Mouse (Mus musculus) embryonic facial prominence, embryonic 12.5 days (tissue): Measurements from ENCODE around the gene Xndc1. TPM values are rescaled to one million over a fixed set of nuclear protein-coding genes. Genes with fewer than 3 reads are reported as not detected.

Source experiments
- ATAC-seq: fragments of 200-750 bp; cut with Nextera tagmentation; 2 replicates; pipeline ENCODE4 v1.8.0; 2017; ENCODE audit not compliant: insufficient number of reproducible peaks, insufficient read depth, low FRiP score, low TSS enrichment
- H3K27ac ChIP-seq: fragments of 300-500 bp; sonication (generic); 2 replicates; pipeline ENCODE4 v1.5.1; 2016; ENCODE audit warnings: mild to moderate bottlenecking
- H3K27me3 ChIP-seq: fragments of 300-500 bp; sonication (generic); 2 replicates; pipeline ENCODE4 v1.6.1; 2016; ENCODE audit warnings: mild to moderate bottlenecking, moderate library complexity
- H3K36me3 ChIP-seq: fragments of 300-500 bp; sonication (generic); 2 replicates; pipeline ENCODE4 v1.6.1; 2016; ENCODE audit warnings: mild to moderate bottlenecking
- H3K4me1 ChIP-seq: fragments of 300-500 bp; sonication (generic); 2 replicates; pipeline ENCODE4 v1.6.1; 2016
- H3K4me2 ChIP-seq: fragments of 300-500 bp; sonication (generic); replicated peaks from 2 replicates; pipeline ENCODE4 v1.6.1; 2016; ENCODE audit warnings: mild to moderate bottlenecking, moderate library complexity
- H3K4me3 ChIP-seq: fragments of 300-500 bp; sonication (generic); 2 replicates; pipeline ENCODE4 v1.5.1; 2016; ENCODE audit warnings: mild to moderate bottlenecking
- H3K9ac ChIP-seq: fragments of 300-500 bp; sonication (generic); 2 replicates; pipeline ENCODE4 v1.6.1; 2016; ENCODE audit warnings: mild to moderate bottlenecking, moderate library complexity
- H3K9me3 ChIP-seq: fragments of 300-500 bp; sonication (generic); 2 replicates; pipeline ENCODE4 v1.6.1; 2016; ENCODE audit warnings: mild to moderate bottlenecking, moderate library complexity
- WGBS: fragments of 180-500 bp; shearing (Covaris S2); methylation state at CpG from one replicate; pipeline ENCODE4 v1.1.7; 2016; 5-methylcytosine and 5-hydroxymethylcytosine counted together
- polyA plus RNA-seq: library from polyadenylated mRNA; unstranded; fragments of >200 nt; fragmentation: Nextera tagmentation; extraction: Ambion mirVana; gene quantifications from 2 replicates; pipeline ENCODE4 v1.2.1, GENCODE M21; 2016

Xndc1 gene
- polyA plus RNA-seq, 1 experiment from 2014 or later, result 46.2 TPM

DNA sequence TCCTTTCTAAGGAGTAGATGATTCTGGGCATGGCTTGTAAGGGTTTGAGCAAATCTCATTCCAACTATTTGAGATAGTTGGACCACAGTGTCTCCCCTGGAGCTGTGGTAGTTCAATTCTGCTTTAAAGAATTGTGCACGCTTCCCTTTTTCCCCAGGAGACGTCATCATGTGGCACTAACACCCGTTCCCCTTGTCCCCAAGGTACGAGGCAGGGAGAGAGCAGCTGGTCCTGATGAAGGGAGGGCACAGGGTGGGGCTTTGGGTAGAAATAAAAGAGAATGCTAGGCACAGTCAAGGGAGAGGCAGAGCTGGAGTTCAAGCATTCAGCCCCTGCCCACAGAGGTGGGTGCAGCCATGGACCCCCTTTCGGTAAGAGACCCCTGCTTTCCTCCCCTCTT lies 17.5 kb downstream of the Xndc1 start, which contains the start of gene Trpc2:
TSS of gene Trpc2 (plus strand) at position 301 of the 400 bp plus-strand sequence.
- WGBS, result 83% methylated on average over 5 of the region's 5 CpGs
- H3K27me3 ChIP-seq, result no peaks in the 10 kb centered on the region
- no peak within 1 kb of the TSS for H3K4me2 ChIP-seq
- no peaks in the 10 kb centered on the region for H3K9me3 ChIP-seq
- ATAC-seq, result no peak
- no peak within 1 kb of the TSS for H3K9ac ChIP-seq
- no peak within 1 kb of the TSS for H3K27ac ChIP-seq
- H3K36me3 ChIP-seq, result peaks cover 84% of the 10 kb centered on the region
- H3K4me3 ChIP-seq, result no peak within 1 kb of the TSS
- H3K4me1 ChIP-seq, result no peaks in the 10 kb centered on the region

DNA sequence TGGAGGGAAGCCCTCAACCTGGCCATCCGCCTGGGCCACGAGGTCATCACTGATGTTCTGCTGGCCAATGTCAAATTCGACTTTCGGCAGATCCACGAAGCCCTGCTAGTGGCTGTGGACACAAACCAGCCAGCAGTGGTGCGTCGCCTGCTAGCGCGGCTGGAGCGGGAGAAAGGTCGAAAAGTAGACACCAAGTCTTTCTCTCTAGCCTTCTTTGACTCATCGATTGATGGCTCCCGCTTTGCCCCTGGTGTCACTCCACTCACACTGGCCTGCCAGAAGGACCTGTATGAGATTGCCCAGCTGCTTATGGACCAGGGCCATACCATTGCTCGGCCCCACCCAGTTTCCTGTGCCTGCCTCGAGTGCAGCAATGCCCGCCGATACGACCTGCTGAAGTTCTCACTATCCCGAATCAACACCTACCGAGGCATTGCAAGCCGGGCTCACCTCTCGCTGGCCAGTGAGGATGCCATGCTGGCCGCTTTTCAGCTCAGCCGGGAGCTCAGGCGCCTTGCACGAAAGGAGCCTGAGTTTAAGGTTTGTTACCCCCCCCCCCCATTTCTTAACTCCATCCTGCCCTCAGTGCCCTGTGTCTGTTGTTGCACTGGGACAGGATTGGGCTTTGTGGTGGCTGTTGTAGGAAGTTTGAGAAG lies 18.9 kb downstream of the Xndc1 start:
- H3K9ac ChIP-seq, result no peak overlapping the region
- no peak for ATAC-seq
- H3K36me3 ChIP-seq, result peaks cover 84% of the 10 kb centered on the region
- no peaks in the 10 kb centered on the region for H3K27me3 ChIP-seq
- no peak overlapping the region for H3K4me2 ChIP-seq
- no peaks in the 10 kb centered on the region for H3K4me1 ChIP-seq
- no peak overlapping the region for H3K27ac ChIP-seq
- H3K4me3 ChIP-seq, result no peak overlapping the region
- 91% methylated on average over 26 of the region's 26 CpGs for WGBS
- H3K9me3 ChIP-seq, result no peaks in the 10 kb centered on the region

- ATAC-seq, result no peak
- Histone ChIP-seq H3K36me3 (peaks cover 69% of the 10 kb centered on the region), H3K4me3 (no peak overlapping the region), H3K4me1 (no peaks in the 10 kb centered on the region), H3K4me2 (no peak overlapping the region), H3K27ac (no peak overlapping the region), H3K9me3 (no peaks in the 10 kb centered on the region), H3K27me3 (no peaks in the 10 kb centered on the region), H3K9ac (no peak overlapping the region)
- 75% methylated on average over 4 of the region's 4 CpGs for WGBS
Measured at GRCm38 (mm10) chr7:102087336-102087735, 22.0 kb downstream of the Xndc1 start.

GRCm38 (mm10) chr7:102099760-102100661 lies 34.7 kb downstream of the Xndc1 start:
- 0 out of 2 replicates have a peak, but pooled peaks have one; percentile 25 for ATAC-seq
- peaks cover 16% of the 10 kb centered on the region for H3K4me1 ChIP-seq
- no peaks in the 10 kb centered on the region for H3K27me3 ChIP-seq
- H3K36me3 ChIP-seq, result peaks cover 7% of the 10 kb centered on the region; the same call in 1 of the 2 replicates
- peak overlapping the region; percentile 27 for H3K4me3 ChIP-seq
- H3K4me2 ChIP-seq, result peak overlapping the region; percentile 50
- H3K9ac ChIP-seq, result no peak overlapping the region; the same call in 1 of the 2 replicates
- H3K9me3 ChIP-seq, result no peaks in the 10 kb centered on the region
- H3K27ac ChIP-seq, result peak overlapping the region; percentile 30; the same call in 1 of the 2 replicates
- 5% methylated on average over 30 of the region's 30 CpGs for WGBS

GRCm38 (mm10) chr7:102100868-102101267 lies 35.6 kb downstream of the Xndc1 start:
- Histone ChIP-seq H3K27me3 (no peaks in the 10 kb centered on the region), H3K4me2 (no peak overlapping the region), H3K4me1 (peaks cover 16% of the 10 kb centered on the region), H3K27ac (no peak overlapping the region), H3K9me3 (no peaks in the 10 kb centered on the region), H3K4me3 (no peak overlapping the region), H3K9ac (no peak overlapping the region), H3K36me3 (0 out of 2 replicates have a peak, but pooled peaks cover 2% of the 10 kb centered on the region)
- no peak for ATAC-seq
- WGBS, result 58% methylated on average over 5 of the region's 5 CpGs

GRCm38 (mm10) chr7:102101487-102101886 lies 36.2 kb downstream of the Xndc1 start, which contains the start of gene Art1:
TSS of gene Art1 (plus strand) at chr7:102101743.
- H3K27me3 ChIP-seq, result no peaks in the 10 kb centered on the region
- peaks cover 16% of the 10 kb centered on the region for H3K4me1 ChIP-seq
- no peaks in the 10 kb centered on the region for H3K36me3 ChIP-seq
- H3K4me2 ChIP-seq, result no peak within 1 kb of the TSS; the same call in 1 of the 2 replicates
- no peak within 1 kb of the TSS for H3K27ac ChIP-seq
- no peak for ATAC-seq
- no peak within 1 kb of the TSS for H3K9ac ChIP-seq
- WGBS, result 37% methylated on average over 5 of the region's 5 CpGs
- H3K9me3 ChIP-seq, result no peaks in the 10 kb centered on the region
- no peak within 1 kb of the TSS for H3K4me3 ChIP-seq

DNA sequence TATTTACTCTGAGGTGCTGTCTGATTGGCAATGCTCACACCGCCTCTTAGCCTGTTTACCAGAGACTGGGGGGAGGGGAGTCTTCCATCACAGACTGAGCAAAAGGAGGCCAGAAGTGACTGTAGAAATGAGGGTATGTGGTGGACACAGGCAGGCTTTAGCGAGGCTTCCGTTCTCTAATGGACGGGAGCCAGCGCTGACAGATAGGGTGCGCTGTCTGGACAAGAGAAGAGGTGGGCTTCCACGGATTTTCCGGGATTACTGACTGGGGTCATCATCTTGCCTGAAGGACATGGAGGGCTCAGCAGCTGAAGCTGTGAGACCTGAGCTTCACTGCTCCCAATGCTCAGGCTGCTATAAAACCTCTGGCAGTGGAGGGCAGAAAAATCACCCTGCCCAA lies 36.9 kb downstream of the Xndc1 start:
- Histone ChIP-seq H3K4me1 (peaks cover 21% of the 10 kb centered on the region), H3K9me3 (no peaks in the 10 kb centered on the region), H3K4me2 (no peak overlapping the region), H3K4me3 (no peak overlapping the region), H3K9ac (no peak overlapping the region), H3K27ac (no peak overlapping the region), H3K36me3 (no peaks in the 10 kb centered on the region), H3K27me3 (no peaks in the 10 kb centered on the region)
- WGBS, result 51% methylated on average over 8 of the region's 8 CpGs
- no peak for ATAC-seq

GRCm38 (mm10) chr7:102102696-102103095 lies 37.4 kb downstream of the Xndc1 start:
- WGBS, result 43% methylated on average over 6 of the region's 6 CpGs
- Histone ChIP-seq H3K4me1 (peaks cover 21% of the 10 kb centered on the region), H3K9ac (no peak overlapping the region), H3K27me3 (no peaks in the 10 kb centered on the region), H3K36me3 (no peaks in the 10 kb centered on the region), H3K4me3 (no peak overlapping the region), H3K4me2 (no peak overlapping the region), H3K9me3 (no peaks in the 10 kb centered on the region), H3K27ac (no peak overlapping the region)
- no peak for ATAC-seq

GRCm38 (mm10) chr7:102103555-102103954 lies 38.2 kb downstream of the Xndc1 start:
- no peak for ATAC-seq
- 78% methylated on average over 2 of the region's 2 CpGs for WGBS
- Histone ChIP-seq H3K27me3 (no peaks in the 10 kb centered on the region), H3K4me2 (no peak overlapping the region), H3K9me3 (no peaks in the 10 kb centered on the region), H3K4me3 (no peak overlapping the region), H3K4me1 (peaks cover 21% of the 10 kb centered on the region), H3K36me3 (no peaks in the 10 kb centered on the region), H3K27ac (no peak overlapping the region), H3K9ac (no peak overlapping the region)

- peaks cover 21% of the 10 kb centered on the region for H3K4me1 ChIP-seq
- H3K4me3 ChIP-seq, result no peak overlapping the region
- H3K9ac ChIP-seq, result no peak overlapping the region
- no peaks in the 10 kb centered on the region for H3K36me3 ChIP-seq
- H3K27me3 ChIP-seq, result no peaks in the 10 kb centered on the region
- no peak overlapping the region for H3K4me2 ChIP-seq
- WGBS, result 78% methylated on average over 5 of the region's 5 CpGs
- no peak overlapping the region for H3K27ac ChIP-seq
- H3K9me3 ChIP-seq, result no peaks in the 10 kb centered on the region
- ATAC-seq, result no peak
Measured at GRCm38 (mm10) chr7:102104126-102104525, 38.8 kb downstream of the Xndc1 start.

DNA sequence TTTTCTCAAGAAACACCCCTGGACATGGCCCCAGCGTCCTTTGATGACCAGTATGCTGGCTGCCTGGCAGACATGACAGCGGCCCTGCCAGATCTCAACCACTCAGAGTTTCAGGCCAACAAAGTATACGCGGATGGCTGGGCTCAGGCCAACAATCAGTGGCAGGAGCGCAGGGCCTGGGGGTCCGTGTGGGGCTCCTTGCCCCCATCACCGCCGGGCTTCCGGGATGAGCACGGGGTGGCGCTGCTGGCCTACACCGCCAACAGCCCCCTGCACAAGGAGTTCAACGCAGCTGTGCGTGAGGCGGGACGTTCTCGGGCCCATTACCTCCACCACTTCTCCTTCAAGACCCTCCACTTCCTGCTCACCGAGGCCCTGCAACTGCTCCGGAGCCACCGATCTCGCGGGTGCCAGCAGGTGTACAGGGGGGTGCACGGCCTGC lies 41.4 kb downstream of the Xndc1 start:
- Histone ChIP-seq H3K4me3 (peak overlapping the region; percentile 26), H3K27me3 (no peaks in the 10 kb centered on the region), H3K4me2 (peak overlapping the region; percentile 53), H3K9me3 (no peaks in the 10 kb centered on the region), H3K27ac (no peak overlapping the region), H3K36me3 (no peaks in the 10 kb centered on the region), H3K4me1 (peaks cover 5% of the 10 kb centered on the region), H3K9ac (0 out of 2 replicates have a peak overlapping the region, but pooled peaks have one; percentile 0)
- ATAC-seq, result no peak
- WGBS, result 14% methylated on average over 23 of the region's 23 CpGs
